In genomic region chr11:58331149-58331495, GRCm38 (mm10) we compare ENCODE assay signal across 1 mouse cellular context.
A peak's percentile ranks its signal among the peaks of the same experiment; 100 is the strongest.
TF ChIP-seq lines count a peak whose summit lies in the region.

No protein-coding gene starts in this region.

TF ChIP-seq in MEL, 35 proteins besides CTCF, POLR2A, EP300 and RAD21:
- TF ChIP-seq ZKSCAN1 (IDR thresholded peaks at IDR 0.05; ENCODE audit: low read depth, low read length), result no peak
- TF ChIP-seq SIN3A (IDR thresholded peaks at IDR 0.05; ENCODE audit: low read length), result peak; percentile 43; the same call in 1 of the 2 replicates
TF ChIP-seq in MEL: peak in this region for 1.
